Mouse (Mus musculus) G1E (cell line): Measurements from ENCODE around the gene Arap2. TPM values are rescaled to one million over a fixed set of nuclear protein-coding genes. Genes with fewer than 3 reads are reported as not detected.
"Not testable (repeated sequence)": the region's sequence is repeated elsewhere in the genome, so short reads cannot be mapped to it uniquely, and the experiment has no call there.

Experiments used
- ATAC-seq: 2 replicates; pipeline ENCODE4 v1.8.0; 2016; ENCODE audit warnings: mild to moderate bottlenecking; ENCODE audit not compliant: insufficient number of reproducible peaks, poor library complexity, low FRiP score, severe bottlenecking; ENCODE audit errors: extremely low read depth
- DNase-seq: peaks from one replicate; pipeline ENCODE4 v3.0.0; 2012; ENCODE audit warnings: low spot score
- H3K27me3 ChIP-seq: 2 replicates; pipeline ENCODE4 v1.6.1; 2012; ENCODE audit warnings: mild to moderate bottlenecking, low read length, inconsistent platforms; ENCODE audit not compliant: insufficient read depth
- H3K36me3 ChIP-seq: replicated peaks from 2 replicates; pipeline ENCODE3; 2012; ENCODE audit warnings: mild to moderate bottlenecking, inconsistent platforms
- H3K4me1 ChIP-seq: 2 replicates; pipeline ENCODE4 v1.6.1; 2012; ENCODE audit warnings: low read depth, low read length, inconsistent platforms, mixed read lengths; ENCODE audit not compliant: insufficient read depth
- H3K4me3 ChIP-seq: 2 replicates; pipeline ENCODE4 v1.5.1; 2012; ENCODE audit warnings: low read depth, mild to moderate bottlenecking, inconsistent platforms, low read length, moderate library complexity, mixed read lengths
- H3K9me3 ChIP-seq: replicated peaks from 2 replicates; pipeline ENCODE4 v1.6.1; 2012; ENCODE audit warnings: inconsistent platforms
- CTCF ChIP-seq: IDR thresholded peaks from 2 replicates; pipeline ENCODE4 v1.5.1; 2012; ENCODE audit warnings: low read depth, low read length, inconsistent platforms, mixed read lengths
- GATA1 ChIP-seq: IDR thresholded peaks from 2 replicates; pipeline ENCODE4 v1.6.1; 2012; ENCODE audit warnings: borderline replicate concordance, low read length, inconsistent platforms, mixed read lengths
- GATA2 ChIP-seq: IDR thresholded peaks from 2 replicates; pipeline ENCODE4 v1.6.1; 2012; ENCODE audit warnings: low read depth, low read length, inconsistent platforms, borderline replicate concordance
- POLR2AphosphoS5 ChIP-seq: IDR thresholded peaks from 2 replicates; pipeline ENCODE4 v1.6.1; 2012; ENCODE audit warnings: low read depth, low read length, inconsistent platforms; ENCODE audit not compliant: insufficient replicate concordance
- TAL1 ChIP-seq: conservative IDR thresholded peaks from 2 replicates; pipeline ENCODE4 v1.6.1; 2012; ENCODE audit warnings: low read depth, low read length, inconsistent platforms, mixed read lengths
- polyA plus RNA-seq: library from polyadenylated mRNA; stranded (reverse); fragments of >175 nt; gene quantifications from 2 replicates; pipeline ENCODE4 v1.2.3, GENCODE M21; 2012
- total RNA-seq, 2 experiments: library from RNA; stranded (forward) in 1 of 2; stranded (reverse) in 1 of 2; fragments of 200-1000 nt in 1 of 2; fragments of >200 nt in 1 of 2; fragmentation: Nextera tagmentation in 1 of 2; gene quantifications; 2 replicates each; pipeline ENCODE4 v1.2.3; 2014 to 2017

The Arap2 gene
- total and polyA plus RNA-seq, 3 experiments = 1.0 TPM; not detected in 2

- ATAC-seq (no peak), DNase-seq (no peak)
- H3K4me3 ChIP-seq = no peak overlapping the region
- H3K4me1 ChIP-seq = no peaks in the 10 kb centered on the region
- H3K27me3 ChIP-seq = no peaks in the 10 kb centered on the region
- TF ChIP-seq GATA2 (no peak), GATA1 (no peak), POLR2AphosphoS5 (no peak), TAL1 (no peak)
- peaks cover 8% of the 10 kb centered on the region for H3K9me3 ChIP-seq
- no peaks in the 10 kb centered on the region for H3K36me3 ChIP-seq
These were observed 22.6 kb downstream of the Arap2 start for GRCm38 (mm10) chr5:62743220-62743922.

GRCm38 (mm10) chr5:62739451-62740415, 26.2 kb downstream of the Arap2 start:
- TF ChIP-seq GATA1 (no peak), GATA2 (no peak), CTCF (no peak), POLR2AphosphoS5 (no peak), TAL1 (no peak)
- Histone ChIP-seq H3K36me3 (no peaks in the 10 kb centered on the region), H3K4me3 (no peak overlapping the region), H3K9me3 (peaks cover 8% of the 10 kb centered on the region), H3K27me3 (no peaks in the 10 kb centered on the region), H3K4me1 (no peaks in the 10 kb centered on the region)
- ATAC-seq (no peak), DNase-seq (no peak)

- H3K4me1 ChIP-seq, DNase-seq, ATAC-seq, H3K27me3 ChIP-seq, H3K4me3 ChIP-seq, H3K36me3 ChIP-seq, H3K9me3 ChIP-seq: not testable (repeated sequence)
These were observed 35.4 kb downstream of the Arap2 start for GRCm38 (mm10) chr5:62730573-62730972.

GRCm38 (mm10) chr5:62725551-62725950, 40.4 kb downstream of the Arap2 start:
- TF ChIP-seq CTCF (no peak), GATA1 (no peak), POLR2AphosphoS5 (no peak), TAL1 (no peak)
- ATAC-seq = no peak
- no peaks in the 10 kb centered on the region for H3K27me3 ChIP-seq

GRCm38 (mm10) chr5:62723261-62724105, 42.5 kb downstream of the Arap2 start:
- Histone ChIP-seq H3K27me3 (no peaks in the 10 kb centered on the region), H3K9me3 (no peaks in the 10 kb centered on the region), H3K4me3 (no peak overlapping the region), H3K36me3 (no peaks in the 10 kb centered on the region), H3K4me1 (no peaks in the 10 kb centered on the region)
- no peak for DNase-seq
- ATAC-seq = no peak
- TF ChIP-seq CTCF = no peak
- TF ChIP-seq GATA1 = no peak
- TF ChIP-seq POLR2AphosphoS5 = no peak
- no peak for TF ChIP-seq TAL1
- TF ChIP-seq GATA2 = no peak

More at GRCm38 (mm10) chr5:62725551-62725950, 40.4 kb downstream of the Arap2 start:
- H3K36me3 ChIP-seq = no peaks in the 10 kb centered on the region
- no peak for DNase-seq
- no peak overlapping the region for H3K4me3 ChIP-seq
- H3K9me3 ChIP-seq = no peaks in the 10 kb centered on the region
- H3K4me1 ChIP-seq = no peaks in the 10 kb centered on the region

GRCm38 (mm10) chr5:62716468-62716867, 49.5 kb downstream of the Arap2 start:
- TF ChIP-seq GATA1 (no peak), TAL1 (no peak), CTCF (no peak), GATA2 (no peak), POLR2AphosphoS5 (no peak)
- Histone ChIP-seq H3K4me1 (no peaks in the 10 kb centered on the region), H3K4me3 (no peak overlapping the region), H3K27me3 (no peaks in the 10 kb centered on the region), H3K9me3 (0 out of 2 replicates have a peak, but pooled peaks cover 2% of the 10 kb centered on the region), H3K36me3 (no peaks in the 10 kb centered on the region)
- ATAC-seq = no peak
- DNase-seq = no peak
